In the genomic region with DNA sequence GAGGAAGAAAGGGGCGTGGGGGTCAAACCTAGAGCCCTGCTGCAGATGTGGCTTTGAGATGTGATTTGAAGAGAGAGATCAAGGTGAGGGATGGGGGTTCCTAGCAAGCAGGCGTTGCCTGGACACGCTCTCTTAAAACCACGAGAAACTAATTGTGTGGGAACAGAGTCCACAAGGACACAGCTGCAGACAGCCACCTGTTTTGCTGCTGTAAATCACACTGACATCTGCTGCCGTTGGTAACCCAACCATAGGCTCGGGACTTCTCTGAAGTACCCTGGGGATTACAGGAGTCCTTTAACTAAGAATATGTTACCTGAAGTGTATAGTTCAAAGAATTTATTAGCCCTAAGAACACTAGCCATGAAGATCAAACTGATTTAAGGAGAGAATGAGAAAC, we compare ENCODE assay signal across 15 mouse cellular contexts.
DNase-seq lines count a peak whose midpoint lies in the region; ATAC-seq lines count a peak whose summit lies in the region.
"Had no signal": no experiment of that assay in that cellular context is flagged by ENCODE, and none has a peak within 500 bp of the region (broad histone marks: within the 10 kb centered on the region; RNA-seq: fewer than 3 reads in every experiment).

No protein-coding gene starts in this region.

- no peak overlapping the region for H3K4me2 ChIP-seq in kidney, embryonic 16.5 days (replicated peaks; ENCODE audit: low read depth, low read length)
- H3K4me2 ChIP-seq in embryonic facial prominence, embryonic 14.5 days (ENCODE audit: low read depth, low read length): no peak overlapping the region
- no peak overlapping the region for H3K4me2 ChIP-seq in limb, embryonic 11.5 days (ENCODE audit: low read depth, severe bottlenecking)
- H3K4me2 ChIP-seq in forebrain, embryonic 14.5 days (ENCODE audit: low read length): no peak overlapping the region
- H3K4me2 ChIP-seq: liver, embryonic 12.5 days; midbrain, embryonic 15.5 days had no signal

- no peak for DNase-seq in kidney, adult 8-10 months
- peak; percentile 76 for DNase-seq in embryonic facial prominence, embryonic 14.5 days (ENCODE audit: low spot score)
- peak; percentile 56 for DNase-seq in limb, embryonic 11.5 days (ENCODE audit: low spot score)
- DNase-seq in skeletal muscle tissue, adult 2 months (ENCODE audit: low read depth, low spot score): peak; percentile 38
- no peak for DNase-seq in adrenal gland, postnatal 25 days
- no peak for DNase-seq in forebrain, embryonic 14.5 days (ENCODE audit: low spot score)
- DNase-seq: adrenal gland, adult 8-10 months; cerebellum, adult 8-10 months; heart, adult 11 months; layer of hippocampus, adult 9-11 months; retina, postnatal 1 day; spleen, adult 18-20 months had no signal

- no peaks in the 10 kb centered on the region for H3K27me3 ChIP-seq in kidney, embryonic 16.5 days (ENCODE audit: insufficient read depth, low read length)
- H3K27me3 ChIP-seq in embryonic facial prominence, embryonic 14.5 days (replicated peaks; ENCODE audit: control insufficient read depth, insufficient read depth, low read length): no peaks in the 10 kb centered on the region
- H3K27me3 ChIP-seq in limb, embryonic 11.5 days (ENCODE audit: control insufficient read depth, insufficient read depth, low read length): no peaks in the 10 kb centered on the region
- no peaks in the 10 kb centered on the region for H3K27me3 ChIP-seq in forebrain, embryonic 14.5 days (replicated peaks; ENCODE audit: control insufficient read depth, insufficient read depth, low read length)
- H3K27me3 ChIP-seq: liver, embryonic 12.5 days; midbrain, embryonic 15.5 days had no signal

- H3K4me1 ChIP-seq in kidney, embryonic 16.5 days (ENCODE audit: insufficient read depth, low read length): 0 out of 2 replicates have a peak, but pooled peaks cover 4% of the 10 kb centered on the region
- no peaks in the 10 kb centered on the region for H3K4me1 ChIP-seq in embryonic facial prominence, embryonic 14.5 days (ENCODE audit: control insufficient read depth, insufficient read depth, low read length)
- peaks cover 7% of the 10 kb centered on the region; the same call in 1 of the 2 replicates for H3K4me1 ChIP-seq in limb, embryonic 11.5 days (ENCODE audit: control insufficient read depth, insufficient read depth, low read length)
- no peaks in the 10 kb centered on the region for H3K4me1 ChIP-seq in forebrain, embryonic 14.5 days (ENCODE audit: control insufficient read depth, insufficient read depth, low read length)
- H3K4me1 ChIP-seq: liver, embryonic 12.5 days; midbrain, embryonic 15.5 days had no signal

- H3K27ac ChIP-seq in kidney, embryonic 16.5 days (ENCODE audit: low read length): no peak overlapping the region
- no peak overlapping the region for H3K27ac ChIP-seq in embryonic facial prominence, embryonic 14.5 days (replicated peaks; ENCODE audit: low read depth, low read length)
- no peak overlapping the region for H3K27ac ChIP-seq in limb, embryonic 11.5 days (replicated peaks; ENCODE audit: low read depth, low read length)
- H3K27ac ChIP-seq in forebrain, embryonic 14.5 days (ENCODE audit: low read depth, low read length): no peak overlapping the region
- H3K27ac ChIP-seq: liver, embryonic 12.5 days; midbrain, embryonic 15.5 days had no signal

- H3K36me3 ChIP-seq in kidney, embryonic 16.5 days (ENCODE audit: insufficient read depth, low read length): no peaks in the 10 kb centered on the region
- no peaks in the 10 kb centered on the region for H3K36me3 ChIP-seq in embryonic facial prominence, embryonic 14.5 days (ENCODE audit: control insufficient read depth, insufficient read depth, low read length)
- no peaks in the 10 kb centered on the region for H3K36me3 ChIP-seq in limb, embryonic 11.5 days (ENCODE audit: control insufficient read depth, insufficient read depth, low read length)
- no peaks in the 10 kb centered on the region for H3K36me3 ChIP-seq in forebrain, embryonic 14.5 days (ENCODE audit: control insufficient read depth, insufficient read depth, low read length)
- H3K36me3 ChIP-seq: liver, embryonic 12.5 days; midbrain, embryonic 15.5 days had no signal

- peak; percentile 77; the same call in 1 of the 2 replicates for ATAC-seq in kidney, embryonic 16.5 days (ENCODE audit: low FRiP score, low TSS enrichment)
- peak; percentile 88 for ATAC-seq in embryonic facial prominence, embryonic 14.5 days (ENCODE audit: low read depth)
- ATAC-seq in limb, embryonic 11.5 days (ENCODE audit: insufficient number of reproducible peaks, low FRiP score, low TSS enrichment, low read depth): peak; percentile 66; the same call in 1 of the 2 replicates
- ATAC-seq in forebrain, embryonic 14.5 days: no peak
- ATAC-seq: liver, embryonic 12.5 days; midbrain, embryonic 15.5 days had no signal

- no peak overlapping the region for H3K4me3 ChIP-seq in kidney, embryonic 16.5 days (ENCODE audit: low read length)
- H3K4me3 ChIP-seq in embryonic facial prominence, embryonic 14.5 days (ENCODE audit: low read depth, low read length): no peak overlapping the region
- H3K4me3 ChIP-seq in limb, embryonic 11.5 days (ENCODE audit: low read depth, low read length): no peak overlapping the region
- no peak overlapping the region for H3K4me3 ChIP-seq in forebrain, embryonic 14.5 days (ENCODE audit: low read depth, low read length)
- H3K4me3 ChIP-seq: liver, embryonic 12.5 days; midbrain, embryonic 15.5 days had no signal

- no peaks in the 10 kb centered on the region for H3K9me3 ChIP-seq in kidney, embryonic 16.5 days (ENCODE audit: low read length)
- H3K9me3 ChIP-seq in embryonic facial prominence, embryonic 14.5 days (ENCODE audit: control insufficient read depth, low read length): no peaks in the 10 kb centered on the region
- no peaks in the 10 kb centered on the region for H3K9me3 ChIP-seq in limb, embryonic 11.5 days (ENCODE audit: control insufficient read depth, low read length)
- no peaks in the 10 kb centered on the region for H3K9me3 ChIP-seq in forebrain, embryonic 14.5 days (replicated peaks; ENCODE audit: control insufficient read depth, low read length)
- H3K9me3 ChIP-seq: liver, embryonic 12.5 days; midbrain, embryonic 15.5 days had no signal

- WGBS in kidney, embryonic 16.5 days: 10% methylated on average over 6 of the region's 6 CpGs
- WGBS in embryonic facial prominence, embryonic 14.5 days: 27% methylated on average over 6 of the region's 6 CpGs
- 12% methylated on average over 6 of the region's 6 CpGs for WGBS in limb, embryonic 11.5 days
- WGBS in forebrain, embryonic 14.5 days: 69% methylated on average over 6 of the region's 6 CpGs

- H3K9ac ChIP-seq in kidney, embryonic 16.5 days (replicated peaks; ENCODE audit: low read length): no peak overlapping the region
- no peak overlapping the region for H3K9ac ChIP-seq in embryonic facial prominence, embryonic 14.5 days (ENCODE audit: low read depth, low read length)
- H3K9ac ChIP-seq in limb, embryonic 11.5 days (ENCODE audit: low read length): no peak overlapping the region
- H3K9ac ChIP-seq in forebrain, embryonic 14.5 days (ENCODE audit: low read length): no peak overlapping the region
- H3K9ac ChIP-seq: liver, embryonic 12.5 days; midbrain, embryonic 15.5 days had no signal

Comparison
In these comparisons a context has a peak if more than half of its experiments do, and no peak if none do; other contexts are left out.
1. DNase-seq: peak in embryonic facial prominence, embryonic 14.5 days (single experiment), limb, embryonic 11.5 days (single experiment) and skeletal muscle tissue, adult 2 months (single experiment); none in kidney, adult 8-10 months (0 of 2), adrenal gland, postnatal 25 days (single experiment) and forebrain, embryonic 14.5 days (single experiment).